8 mouse cellular contexts compared by ENCODE assay signal in genomic region chr4:135411633-135412032, GRCm38 (mm10). TPM values are rescaled to one million over a fixed set of nuclear protein-coding genes. Genes with fewer than 3 reads are reported as not detected.
A peak's percentile ranks its signal among the peaks of the same experiment; 100 is the strongest.
DNase-seq lines count a peak whose midpoint lies in the region; ATAC-seq lines count a peak whose summit lies in the region.

No protein-coding gene starts in this region.

- intact Hi-C loops in heart, postnatal 25 days (cut with DNase I) = loop anchor here (1.0 kb wide), 1 partner anchor 29 kb away; no protein-coding TSS in a partner anchor

- peak; percentile 11 for DNase-seq in heart, adult 8-10 months (ENCODE audit: low spot score)
- no peak for DNase-seq in heart, postnatal 25 days (ENCODE audit: low spot score)
- DNase-seq in CD4-positive, CD25-positive, alpha-beta regulatory T cell, adult 2 months (ENCODE audit: low read depth, low spot score) = peak; percentile 93
- DNase-seq in adrenal gland, postnatal 25 days = peak; percentile 76
- DNase-seq in layer of hippocampus, adult 9-11 months = peak; percentile 8
- DNase-seq in testis, postnatal 10 days (ENCODE audit: low spot score) = peak; percentile 82

- ATAC-seq in frontal cortex, adult (ENCODE audit: low TSS enrichment) = peak; percentile 69; the same call in 1 of the 2 replicates
- ATAC-seq in megakaryocyte, adult 5-6 weeks (ENCODE audit: poor library complexity, severe bottlenecking) = peak; percentile 79

RNA-seq across cellular contexts. Expression of gene Ncmap, which starts 13.6 kb away (rescaled TPM):
- total RNA-seq in heart, adult 8-10 months (2022) = not detected
- under 1 TPM in 1 of 2 experiments, not detected in 1; 0.31 TPM for total RNA-seq in heart, postnatal 25 days (2021)
- total RNA-seq in adrenal gland, postnatal 25 days (2021) = not detected in 2 replicates
- total RNA-seq in megakaryocyte, adult 5-6 weeks (2015) = not detected in 2 replicates
- not detected in 2 replicates for total RNA-seq in megakaryocyte, adult 5-6 weeks (2017)

RNA-seq across cellular contexts. Expression of gene Rcan3, which starts 22.0 kb away (rescaled TPM):
- total RNA-seq in heart, adult 8-10 months (2022) = 10 to 100 TPM in 1 of 4 experiments, 1 to 10 TPM in 3; 9.4 to 12.9 (median 9.6) TPM
- total RNA-seq in heart, postnatal 25 days (2021) = 10 to 100 TPM in 1 of 2 experiments, 1 to 10 TPM in 1; 9.7 to 11.5 TPM
- 11.9 and 16.9 TPM in 2 replicates for total RNA-seq in adrenal gland, postnatal 25 days (2021)
- 11.8 and 12.0 TPM in 2 replicates for total RNA-seq in megakaryocyte, adult 5-6 weeks (2015)
- total RNA-seq in megakaryocyte, adult 5-6 weeks (2017) = 9.8 and 10.6 TPM in 2 replicates

RNA-seq across cellular contexts. Expression of gene Srrm1, which starts 58.5 kb away (rescaled TPM):
- total RNA-seq in heart, adult 8-10 months (2022) = 10 to 100 TPM; 47.4 to 70.9 (median 55.8) TPM
- total RNA-seq in heart, postnatal 25 days (2021) = 10 to 100 TPM; 58.8 to 62.3 TPM
- 133 and 151 TPM in 2 replicates for total RNA-seq in adrenal gland, postnatal 25 days (2021)
- total RNA-seq in megakaryocyte, adult 5-6 weeks (2015) = 144 and 146 TPM in 2 replicates
- total RNA-seq in megakaryocyte, adult 5-6 weeks (2017) = 80.5 and 112 TPM in 2 replicates
